ENCODE assay signal across 12 mouse cellular contexts in genomic region chr9:44080953-44081352, GRCm38 (mm10). TPM values are rescaled to one million over a fixed set of nuclear protein-coding genes. Genes with fewer than 3 reads are reported as not detected.
DNase-seq lines count a peak whose midpoint lies in the region; ATAC-seq and TF ChIP-seq lines count a peak whose summit lies in the region.
"Had no signal": no experiment of that assay in that cellular context is flagged by ENCODE, and none has a peak within 500 bp of the region (broad histone marks: within the 10 kb centered on the region; RNA-seq: fewer than 3 reads in every experiment).

No protein-coding gene starts in this region.

- no peak overlapping the region for H3K4me2 ChIP-seq in heart, embryonic 14.5 days (ENCODE audit: low read length)
- no peak overlapping the region for H3K4me2 ChIP-seq in stomach, postnatal 0 days (replicated peaks; ENCODE audit: low read depth)
- H3K4me2 ChIP-seq: embryonic facial prominence, embryonic 12.5 days; liver, embryonic 13.5 days; midbrain, embryonic 13.5 days had no signal

- no peak for TF ChIP-seq CTCF in kidney, adult 2 months (conservative IDR thresholded peaks at IDR 0.05; ENCODE audit: insufficient read depth, insufficient read length, low read depth, low read length)
- TF ChIP-seq CTCF in stomach, postnatal 0 days (IDR thresholded peaks at IDR 0.05; ENCODE audit: low read depth) = no peak

- H3K36me3 ChIP-seq in heart, embryonic 14.5 days (ENCODE audit: control insufficient read depth, insufficient read depth, low read length) = peaks cover 16% of the 10 kb centered on the region
- H3K36me3 ChIP-seq in kidney, adult 2 months (ENCODE audit: control insufficient read depth, insufficient read depth, low read length) = no peaks in the 10 kb centered on the region
- H3K36me3 ChIP-seq in stomach, postnatal 0 days (ENCODE audit: control insufficient read depth, insufficient read depth, low read length) = no peaks in the 10 kb centered on the region
- H3K36me3 ChIP-seq: embryonic facial prominence, embryonic 12.5 days; liver, embryonic 13.5 days; midbrain, embryonic 13.5 days had no signal

- no peak overlapping the region for H3K4me3 ChIP-seq in heart, embryonic 14.5 days (ENCODE audit: control insufficient read depth in 1 of 2, insufficient read depth in 1 of 2, low read depth in 1 of 2, low read length in 2 of 2)
- H3K4me3 ChIP-seq in kidney, adult 2 months (ENCODE audit: insufficient read depth, low read depth, low read length) = no peak overlapping the region
- no peak overlapping the region for H3K4me3 ChIP-seq in stomach, postnatal 0 days (ENCODE audit: low read depth, low read length)
- H3K4me3 ChIP-seq: embryonic facial prominence, embryonic 12.5 days; liver, embryonic 13.5 days; midbrain, embryonic 13.5 days had no signal

- ATAC-seq in heart, embryonic 14.5 days (ENCODE audit: insufficient number of reproducible peaks, insufficient read depth, low FRiP score, low read depth) = no peak
- ATAC-seq in stomach, postnatal 0 days (ENCODE audit: low FRiP score, low TSS enrichment) = no peak
- ATAC-seq: midbrain, embryonic 13.5 days had no signal

- H3K9me3 ChIP-seq in heart, embryonic 14.5 days (ENCODE audit: control insufficient read depth, low read length) = no peaks in the 10 kb centered on the region
- no peaks in the 10 kb centered on the region for H3K9me3 ChIP-seq in stomach, postnatal 0 days (ENCODE audit: control insufficient read depth, low read length)
- H3K9me3 ChIP-seq: embryonic facial prominence, embryonic 12.5 days; liver, embryonic 13.5 days; midbrain, embryonic 13.5 days had no signal

- H3K9ac ChIP-seq in heart, embryonic 14.5 days (ENCODE audit: low read length) = peak overlapping the region; percentile 13; the same call in 1 of the 2 replicates
- H3K9ac ChIP-seq in stomach, postnatal 0 days (ENCODE audit: low read length) = no peak overlapping the region
- H3K9ac ChIP-seq: embryonic facial prominence, embryonic 12.5 days; liver, embryonic 13.5 days; midbrain, embryonic 13.5 days had no signal

- no peaks in the 10 kb centered on the region for H3K27me3 ChIP-seq in heart, embryonic 14.5 days (ENCODE audit: control insufficient read depth, insufficient read depth, low read length)
- H3K27me3 ChIP-seq in kidney, adult 2 months (replicated peaks; ENCODE audit: control insufficient read depth, insufficient read depth, low read length) = no peaks in the 10 kb centered on the region
- no peaks in the 10 kb centered on the region for H3K27me3 ChIP-seq in stomach, postnatal 0 days (ENCODE audit: control insufficient read depth, insufficient read depth, low read length)

- H3K27ac ChIP-seq in heart, embryonic 14.5 days (replicated peaks in 1 of 2; ENCODE audit: control insufficient read depth in 1 of 2, insufficient read depth in 1 of 2, low read depth in 2 of 2, low read length in 2 of 2) = peak overlapping the region in 1 of 2 experiments; percentile 61; a peak in 2 of 4 replicates
- H3K27ac ChIP-seq in kidney, adult 2 months (ENCODE audit: insufficient read depth, low read depth, low read length) = peak overlapping the region; percentile 89
- H3K27ac ChIP-seq in stomach, postnatal 0 days (replicated peaks) = peak overlapping the region; percentile 69; the same call in 1 of the 2 replicates
- H3K27ac ChIP-seq: embryonic facial prominence, embryonic 12.5 days; liver, embryonic 13.5 days; midbrain, embryonic 13.5 days had no signal

- no peak for DNase-seq in heart, adult 8-10 months (ENCODE audit: low spot score)
- DNase-seq in right cerebral cortex, postnatal 25 days = peak; percentile 61
- DNase-seq in right cerebral cortex, postnatal 4 days = no peak
- DNase-seq in kidney, adult 2 months = peak; percentile 76
- DNase-seq in stomach, postnatal 0 days (ENCODE audit: low spot score) = no peak
- no peak for DNase-seq in spleen, adult 18-20 months
- DNase-seq: adrenal gland, postnatal 14 days; liver, embryonic 13.5 days had no signal

- TF ChIP-seq POLR2A in kidney, adult 2 months (IDR thresholded peaks at IDR 0.05; ENCODE audit: low read depth, low read length) = no peak

- TF ChIP-seq EP300 in stomach, postnatal 0 days (optimal IDR thresholded peaks at IDR 0.05) = no peak

- peaks cover 53 to 83% of the 10 kb centered on the region in 2 experiments for H3K4me1 ChIP-seq in heart, embryonic 14.5 days (ENCODE audit: control insufficient read depth in 2 of 2, insufficient read depth in 2 of 2, low read length in 2 of 2)
- H3K4me1 ChIP-seq in kidney, adult 2 months (ENCODE audit: control insufficient read depth, insufficient read depth, low read length) = peaks cover 50% of the 10 kb centered on the region
- H3K4me1 ChIP-seq in stomach, postnatal 0 days (replicated peaks; ENCODE audit: control insufficient read depth, insufficient read depth) = peaks cover 21% of the 10 kb centered on the region

- WGBS in heart, embryonic 14.5 days = 31% methylated on average over 5 of the region's 5 CpGs
- 45% methylated on average over 5 of the region's 5 CpGs for WGBS in kidney, adult 2 months
- 48% methylated on average over 5 of the region's 5 CpGs for WGBS in stomach, postnatal 0 days

RNA-seq across cellular contexts. Expression of gene Usp2, which starts 14.1 kb away (rescaled TPM):
- polyA plus RNA-seq in heart, embryonic 14.5 days (2014; fragmentation: Nextera tagmentation; extraction: Ambion mirVana) = 73.5 and 80.7 TPM in 2 replicates
- 100 to 1,000 TPM; 160 to 205 (median 195) TPM for total RNA-seq in heart, adult 8-10 months (2022)
- 55.5 and 66.8 TPM in 2 replicates for polyA plus RNA-seq in kidney, adult 2 months (2012; rRNA removed)
- 11.6 and 20.2 TPM in 2 replicates for polyA plus RNA-seq in stomach, postnatal 0 days (2015; fragmentation: Nextera tagmentation; extraction: Ambion mirVana)

RNA-seq across cellular contexts. Expression of gene Mfrp, which starts 20.6 kb away (rescaled TPM):
- not detected in 2 replicates for polyA plus RNA-seq in heart, embryonic 14.5 days (2014; fragmentation: Nextera tagmentation; extraction: Ambion mirVana)
- not detected for total RNA-seq in heart, adult 8-10 months (2022)
- 4.4 and 5.4 TPM in 2 replicates for polyA plus RNA-seq in kidney, adult 2 months (2012; rRNA removed)
- polyA plus RNA-seq in stomach, postnatal 0 days (2015; fragmentation: Nextera tagmentation; extraction: Ambion mirVana) = not detected in 2 replicates
- total RNA-seq: adrenal gland, postnatal 14 days; gastrocnemius, adult 18-20 months had no signal
- polyA plus RNA-seq: liver, embryonic 13.5 days had no signal

RNA-seq across cellular contexts. Expression of gene C1qtnf5, which starts 26.1 kb away (rescaled TPM):
- polyA plus RNA-seq in heart, embryonic 14.5 days (2014; fragmentation: Nextera tagmentation; extraction: Ambion mirVana) = 2.3 and 2.7 TPM in 2 replicates
- 10 to 100 TPM in 1 of 4 experiments, 1 to 10 TPM in 3; 7.6 to 12.9 (median 8.9) TPM for total RNA-seq in heart, adult 8-10 months (2022)
- 16.8 and 19.6 TPM in 2 replicates for polyA plus RNA-seq in kidney, adult 2 months (2012; rRNA removed)
- polyA plus RNA-seq in stomach, postnatal 0 days (2015; fragmentation: Nextera tagmentation; extraction: Ambion mirVana) = 5.3 and 6.5 TPM in 2 replicates

RNA-seq across cellular contexts. Expression of gene Gm49380, which starts 32.3 kb away (rescaled TPM):
- 0.07 and 0.08 TPM in 2 replicates for polyA plus RNA-seq in heart, embryonic 14.5 days (2014; fragmentation: Nextera tagmentation; extraction: Ambion mirVana)
- total RNA-seq in heart, adult 8-10 months (2022) = under 1 TPM; 0.11 to 0.47 (median 0.30) TPM
- polyA plus RNA-seq in kidney, adult 2 months (2012; rRNA removed) = not detected in 2 replicates
- polyA plus RNA-seq in stomach, postnatal 0 days (2015; fragmentation: Nextera tagmentation; extraction: Ambion mirVana) = 0.05 TPM in 1 of 2 replicates, not detected in the other
- polyA plus RNA-seq: liver, embryonic 13.5 days had no signal

RNA-seq across cellular contexts. Expression of gene Rnf26, which starts 32.4 kb away (rescaled TPM):
- 30.4 and 32.9 TPM in 2 replicates for polyA plus RNA-seq in heart, embryonic 14.5 days (2014; fragmentation: Nextera tagmentation; extraction: Ambion mirVana)
- 1 to 10 TPM; 5.2 to 7.0 (median 6.4) TPM for total RNA-seq in heart, adult 8-10 months (2022)
- polyA plus RNA-seq in kidney, adult 2 months (2012; rRNA removed) = 28.8 and 30.9 TPM in 2 replicates
- polyA plus RNA-seq in stomach, postnatal 0 days (2015; fragmentation: Nextera tagmentation; extraction: Ambion mirVana) = 22.0 and 22.2 TPM in 2 replicates

Comparison
In these comparisons a context has a peak if more than half of its experiments do, and no peak if none do; other contexts are left out.
1. DNase-seq: peak in right cerebral cortex, postnatal 25 days (single experiment) and kidney, adult 2 months (single experiment); none in heart, adult 8-10 months (single experiment), right cerebral cortex, postnatal 4 days (single experiment), stomach, postnatal 0 days (single experiment) and spleen, adult 18-20 months (0 of 2).